Mouse (Mus musculus) cerebellum, adult 9-11 months (tissue): ENCODE measurements around the gene Ccdc43.
"Not testable (repeated sequence)": the region's sequence is repeated elsewhere in the genome, so short reads cannot be mapped to it uniquely, and the experiment has no call there.

Source experiments
- DNase-seq: peaks from one replicate; pipeline ENCODE4 v3.0.0; 2022

The Ccdc43 gene

DNA sequence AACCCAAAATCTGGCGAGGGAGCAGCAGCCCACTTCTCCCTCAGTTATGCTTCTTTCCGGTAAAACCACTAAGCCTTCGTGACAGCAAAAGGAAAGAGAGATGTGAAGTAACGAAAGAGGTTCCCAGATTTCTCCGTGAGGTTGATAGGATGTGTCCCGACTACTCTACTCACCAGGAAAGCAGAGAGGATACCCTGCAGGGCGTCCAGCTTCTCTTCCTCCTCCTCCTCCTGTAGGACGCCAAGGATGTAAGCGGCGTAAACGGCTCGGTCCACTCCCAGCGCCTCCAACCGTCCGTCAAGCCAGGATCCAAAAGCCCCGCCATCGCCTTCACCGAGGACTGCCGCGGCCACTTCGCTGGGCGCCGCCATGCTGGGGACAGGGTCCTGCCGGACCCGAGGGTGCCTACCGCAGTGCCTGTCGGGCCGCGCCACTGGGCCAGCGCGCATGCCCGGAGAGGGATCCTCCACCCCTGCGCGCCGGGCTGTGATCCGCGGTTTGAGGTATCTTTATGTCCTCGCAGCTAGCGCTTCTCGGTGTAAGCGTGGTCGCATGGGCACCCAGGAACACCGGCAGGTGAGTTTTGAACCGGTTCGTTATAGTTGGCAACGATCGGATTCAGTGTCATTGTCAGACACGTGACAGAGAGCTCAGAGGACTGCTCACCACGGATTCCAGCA lies at the start of gene Ccdc43:
TSS of gene Ccdc43 (minus strand) at position 445 of the 680 bp plus-strand sequence.
- DNase-seq: peak; percentile 86

DNA sequence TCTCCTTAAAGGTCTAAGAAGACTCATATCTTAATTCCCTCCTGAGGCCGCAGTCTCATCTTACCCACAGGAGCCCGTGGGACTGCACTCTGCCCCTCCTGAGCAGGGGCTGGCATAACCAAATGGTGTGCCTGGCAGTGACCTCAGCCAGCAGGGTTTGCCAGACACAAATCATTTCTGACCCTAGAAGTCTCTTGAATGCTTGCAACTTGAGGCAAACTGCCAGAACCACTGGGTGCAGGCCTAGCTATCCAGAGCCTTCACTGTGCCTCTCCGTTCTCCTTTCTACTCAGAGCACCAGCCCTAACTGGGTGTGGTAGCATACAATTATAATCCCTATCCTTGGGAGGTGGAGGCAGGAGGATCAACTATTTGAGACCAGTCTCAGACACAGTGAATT lies 47.2 kb upstream of the Ccdc43 start:
- DNase-seq: peak; percentile 61

DNA sequence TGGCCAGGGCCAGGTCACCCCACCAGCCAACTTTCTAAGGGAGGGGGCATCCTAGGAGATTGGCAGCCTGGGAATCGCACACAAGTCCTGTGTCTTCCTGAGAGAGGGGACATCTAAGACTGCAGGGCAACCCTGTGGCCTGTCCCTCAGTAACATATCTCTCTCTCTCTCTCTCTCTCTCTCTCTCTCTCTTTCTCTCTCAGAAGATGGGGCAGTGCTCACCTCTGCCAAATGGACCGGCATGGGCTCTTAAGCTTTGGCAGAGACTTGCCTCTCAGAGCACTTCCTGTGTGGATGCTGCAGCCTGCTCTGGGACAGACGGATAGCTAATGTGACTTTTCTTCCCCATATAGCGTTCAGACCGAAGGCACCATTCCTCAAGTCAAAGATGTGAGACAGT lies 45.3 kb upstream of the Ccdc43 start:
- peak; percentile 59 for DNase-seq

DNA sequence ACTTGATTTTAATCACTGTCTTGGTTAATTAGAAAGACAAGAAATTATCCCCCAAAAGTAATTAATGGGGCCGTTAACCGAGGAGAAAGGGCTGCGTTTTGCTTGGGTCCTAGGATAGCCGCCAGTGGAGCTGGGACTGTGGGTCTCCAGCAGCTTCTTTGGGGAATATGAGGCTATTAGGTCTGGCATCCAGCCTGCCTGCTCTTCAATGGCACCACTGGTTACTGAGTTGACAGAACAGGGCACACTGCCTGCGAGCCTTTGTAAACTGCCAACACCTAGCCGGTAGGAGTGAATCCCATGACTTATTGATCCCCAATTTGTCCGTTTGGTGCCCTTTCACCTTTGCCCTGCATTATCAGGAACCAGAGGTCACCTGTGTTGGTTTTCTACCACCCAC lies 44.5 kb upstream of the Ccdc43 start:
- peak; percentile 72 for DNase-seq

DNA sequence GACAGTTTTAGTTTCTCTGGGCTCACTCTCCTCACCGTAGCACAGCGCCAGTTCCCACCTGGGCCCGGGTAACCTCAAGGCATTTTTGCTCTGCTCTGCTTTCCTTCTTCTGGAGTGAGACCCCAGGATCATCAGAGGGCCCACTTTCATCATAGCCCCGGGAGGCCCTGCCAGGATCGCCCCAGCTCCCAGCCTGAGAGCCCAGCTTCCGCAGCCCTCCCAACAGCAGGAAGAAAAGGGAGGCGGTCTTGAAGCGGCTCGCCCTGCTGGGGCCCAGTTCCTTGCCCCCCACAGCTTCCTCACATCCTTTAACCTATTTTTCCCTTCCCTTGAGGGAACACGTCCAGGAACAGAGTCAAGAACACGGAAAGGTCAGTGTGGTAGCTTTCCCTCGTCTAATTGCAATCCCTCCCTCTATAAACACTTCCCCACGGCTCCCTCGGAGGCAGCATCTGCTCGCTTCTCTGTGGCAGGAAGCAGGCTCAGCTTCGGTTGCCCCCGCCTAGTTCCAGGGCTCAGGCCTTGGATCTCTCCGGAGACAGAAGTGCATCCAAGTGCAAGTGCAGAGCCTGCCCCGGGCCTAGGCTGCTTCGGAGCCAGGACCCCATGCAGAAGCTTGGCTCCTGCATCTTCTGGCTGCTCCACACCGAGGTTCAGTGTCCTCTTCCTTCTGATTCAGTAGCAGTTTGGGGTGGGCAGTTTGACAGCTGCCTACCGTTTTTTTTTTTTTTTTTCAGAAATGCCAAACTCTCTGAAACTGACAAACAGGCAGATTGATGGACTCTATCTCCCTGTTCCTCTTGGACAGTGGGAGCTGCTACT lies 43.8 kb upstream of the Ccdc43 start:
- peak; percentile 95 for DNase-seq

DNA sequence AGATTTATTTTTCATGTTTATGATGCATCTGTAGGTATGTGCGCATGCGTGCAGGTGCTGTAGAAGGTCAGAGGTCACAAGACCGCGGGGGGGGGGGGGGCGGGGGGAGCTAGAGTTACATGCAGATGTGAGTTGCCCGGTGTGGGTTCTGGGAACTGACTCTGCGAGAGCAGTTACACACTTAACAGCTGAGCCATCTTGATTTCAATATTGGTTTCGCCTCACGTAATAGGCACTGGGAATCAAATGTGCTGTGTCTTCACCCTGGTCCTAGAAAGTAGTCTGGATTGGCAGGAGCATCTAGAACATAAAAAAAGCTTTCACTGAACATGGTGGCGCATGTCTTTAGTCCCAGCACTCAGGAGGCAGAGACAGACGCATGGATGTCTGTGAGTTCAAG lies 43.1 kb upstream of the Ccdc43 start:
- DNase-seq: peak; percentile 38

DNA sequence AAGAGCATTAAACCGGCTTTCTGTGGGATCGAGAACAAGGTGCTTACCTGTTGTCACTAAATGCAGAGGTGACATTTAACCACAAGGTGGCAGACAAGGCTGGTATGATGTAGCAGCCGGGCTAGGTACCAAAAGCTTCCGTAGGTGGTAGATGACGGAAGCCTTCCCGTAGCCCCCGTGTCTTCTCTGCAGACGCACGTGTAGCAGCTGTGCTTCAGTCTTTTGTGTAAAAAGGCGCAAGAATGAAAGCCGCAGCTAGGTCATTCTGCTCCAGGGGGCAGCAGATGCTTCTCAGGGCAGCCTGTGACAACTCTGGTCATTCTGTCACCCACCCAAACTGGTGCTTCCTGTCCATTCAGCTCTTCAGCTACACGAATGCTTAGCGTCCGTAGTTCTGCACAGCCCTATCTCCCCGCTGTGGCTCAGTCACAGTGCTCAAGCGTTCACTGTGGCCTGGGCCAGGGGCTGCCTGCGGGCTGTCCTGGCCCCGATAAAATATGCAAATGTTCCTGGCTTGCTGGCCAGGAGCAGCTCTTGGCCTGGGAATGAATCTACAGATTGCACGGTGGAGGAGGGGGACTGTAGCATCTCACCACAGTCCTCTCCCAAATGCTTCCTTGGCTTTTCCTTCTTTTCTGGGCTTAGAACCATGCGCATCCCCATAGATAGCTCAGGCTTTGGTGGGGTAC lies 41.8 kb upstream of the Ccdc43 start:
- peak; percentile 90 for DNase-seq

DNA sequence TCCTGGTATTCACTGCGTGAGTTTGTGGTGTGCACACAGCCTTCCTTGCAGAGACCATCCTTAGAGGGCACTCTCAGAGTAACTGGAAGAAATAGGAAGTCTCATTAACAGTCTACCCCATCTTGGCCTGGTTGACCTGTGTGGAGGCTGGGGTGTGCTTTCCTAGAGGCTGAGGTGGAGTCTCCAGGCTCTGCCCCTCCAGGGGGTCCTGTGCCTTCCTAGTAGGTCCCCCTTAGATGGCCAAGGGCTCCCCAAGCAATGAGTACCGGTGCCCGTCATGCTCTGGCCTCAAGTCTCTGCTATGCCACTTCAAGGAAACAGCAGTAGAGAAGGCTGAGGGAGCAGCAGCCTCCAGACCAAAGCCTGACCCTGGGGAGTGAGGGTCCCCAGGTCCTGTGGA lies 40.5 kb upstream of the Ccdc43 start:
- DNase-seq: peak; percentile 59

DNA sequence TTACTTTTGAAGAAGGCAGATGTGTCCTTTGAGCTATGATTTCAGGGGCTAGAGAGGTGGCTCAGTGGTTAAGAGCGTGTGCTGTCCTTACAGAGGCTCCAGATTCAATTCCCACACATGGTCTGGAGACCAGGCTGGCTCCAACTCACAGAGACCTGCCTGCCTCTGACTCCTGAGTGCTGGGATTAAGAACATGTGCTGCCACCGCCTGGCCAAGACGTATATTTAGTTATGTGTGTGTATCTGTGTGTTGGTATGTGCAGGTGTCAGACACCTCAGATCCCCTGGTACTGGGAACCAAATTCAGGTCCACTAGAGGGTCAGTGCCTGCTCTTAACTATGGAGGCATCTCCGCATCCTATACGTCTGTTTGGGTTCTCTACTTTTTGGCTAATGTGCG lies 37.4 kb upstream of the Ccdc43 start:
- no peak for DNase-seq

DNA sequence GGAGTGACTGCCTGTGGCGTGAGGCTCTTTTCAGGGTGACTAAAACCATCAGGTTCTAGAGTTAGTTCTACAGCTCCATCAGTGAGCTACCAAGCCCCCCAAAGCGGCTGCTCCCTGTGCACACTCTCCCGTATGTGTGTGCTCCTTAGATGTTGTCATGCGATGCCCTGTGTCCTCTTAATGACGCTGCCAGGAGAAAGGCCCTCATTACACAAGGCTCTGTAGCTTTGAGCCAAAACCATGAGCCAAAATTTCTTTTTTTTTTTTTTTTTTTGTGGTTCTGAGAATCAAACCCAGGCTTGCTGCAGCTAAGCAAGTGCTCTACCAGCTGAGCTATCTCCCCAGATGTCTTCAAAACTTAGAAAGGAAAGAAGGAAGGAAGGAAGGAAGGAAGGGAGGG lies 35.6 kb upstream of the Ccdc43 start:
- DNase-seq: no peak

DNA sequence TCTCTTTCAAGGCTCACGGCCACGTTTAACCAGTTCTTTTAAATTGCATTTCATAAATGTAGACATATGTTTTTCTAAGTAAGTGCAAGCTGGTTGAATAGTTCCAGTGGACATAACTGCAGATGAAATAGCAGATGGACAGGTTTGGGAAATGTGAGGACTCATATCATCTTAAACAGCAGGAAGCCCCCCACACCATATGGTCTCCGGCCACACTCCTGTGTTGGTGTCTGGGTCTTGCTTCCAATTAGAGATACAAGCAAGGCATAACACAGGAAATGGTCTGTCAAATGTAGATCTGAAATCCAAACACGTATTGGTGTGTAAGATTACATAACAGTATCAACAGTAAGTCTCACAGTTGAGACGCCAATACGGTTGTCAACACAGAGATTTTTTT lies 33.8 kb upstream of the Ccdc43 start:
- DNase-seq: no peak

DNA sequence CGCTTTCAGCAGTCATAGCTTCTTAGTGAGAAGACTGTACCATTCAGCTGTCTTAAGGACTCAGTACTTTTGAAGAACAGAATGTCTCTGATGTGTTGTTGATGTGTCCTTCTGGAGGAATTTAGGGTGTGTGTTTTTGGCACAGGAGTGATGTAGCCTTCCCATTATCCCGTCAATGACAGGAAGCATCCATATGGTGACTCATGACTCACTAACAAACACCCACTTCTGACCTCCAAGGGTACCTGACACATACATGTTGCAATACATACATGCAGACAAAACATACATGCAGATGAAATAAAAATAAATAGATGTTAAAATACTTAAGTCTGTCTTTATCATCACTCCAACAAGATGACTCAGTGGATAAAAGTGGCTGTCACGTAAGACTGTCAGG lies 32.3 kb upstream of the Ccdc43 start:
- DNase-seq: no peak

DNA sequence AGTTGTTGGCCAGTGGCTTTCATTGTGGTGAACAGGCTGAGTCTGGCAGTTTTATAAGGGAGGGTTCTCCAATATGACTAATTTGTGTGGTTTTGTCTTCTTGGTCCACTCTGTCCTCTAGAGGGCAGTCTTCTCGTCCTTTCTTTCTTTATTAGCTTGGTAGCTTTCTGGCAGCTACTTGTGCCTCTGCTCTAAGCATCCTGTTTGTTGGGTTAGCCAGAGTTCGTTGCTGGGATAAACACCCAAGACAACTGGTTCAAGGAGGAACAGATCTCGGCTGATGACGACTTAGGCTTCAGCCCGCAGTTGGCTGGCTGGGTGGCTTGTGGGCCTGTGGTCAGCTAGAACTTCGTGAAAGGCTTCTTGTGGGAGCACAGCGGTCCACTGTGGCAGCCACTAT lies 31.0 kb upstream of the Ccdc43 start:
- peak; percentile 65 for DNase-seq

DNA sequence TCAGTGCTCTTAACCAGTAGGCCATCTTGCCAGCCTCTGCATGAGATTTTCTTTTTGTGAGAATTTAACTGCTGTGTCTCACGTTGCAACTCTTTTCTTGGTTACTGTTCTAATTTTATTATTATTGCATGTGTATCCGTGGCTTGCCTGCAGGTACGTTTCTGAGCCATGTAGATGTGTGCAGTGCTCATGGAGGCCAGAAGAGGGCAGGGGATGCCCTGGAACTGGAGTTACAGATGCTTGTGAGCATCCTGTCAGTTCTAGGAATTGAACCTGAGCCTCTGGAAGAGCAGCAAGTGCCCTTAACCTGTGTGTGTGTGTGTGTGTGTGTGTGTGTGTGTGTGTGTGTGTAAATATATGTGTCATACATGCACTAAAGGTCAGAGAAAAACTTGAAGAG lies 28.0 kb upstream of the Ccdc43 start:
- DNase-seq: peak; percentile 21

DNA sequence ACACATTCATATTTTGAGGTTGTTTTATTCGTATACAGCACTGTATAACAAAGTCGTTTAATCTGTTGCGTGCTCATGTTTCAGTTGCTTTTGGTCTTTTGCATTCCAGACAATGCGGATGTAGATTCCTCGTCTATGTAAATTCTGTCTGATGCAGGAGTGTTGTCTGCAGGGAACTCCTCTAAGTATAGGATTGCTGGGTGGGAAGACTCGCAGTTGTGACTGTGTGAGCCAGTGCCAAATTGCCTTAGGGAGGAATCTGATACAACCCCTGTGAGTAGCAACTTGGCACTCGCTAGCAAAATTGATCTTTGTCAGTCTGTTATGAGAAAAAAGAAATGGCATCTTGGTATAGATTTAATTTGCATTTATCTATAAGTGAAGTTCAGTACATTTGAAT lies 18.6 kb upstream of the Ccdc43 start:
- DNase-seq: no peak

DNA sequence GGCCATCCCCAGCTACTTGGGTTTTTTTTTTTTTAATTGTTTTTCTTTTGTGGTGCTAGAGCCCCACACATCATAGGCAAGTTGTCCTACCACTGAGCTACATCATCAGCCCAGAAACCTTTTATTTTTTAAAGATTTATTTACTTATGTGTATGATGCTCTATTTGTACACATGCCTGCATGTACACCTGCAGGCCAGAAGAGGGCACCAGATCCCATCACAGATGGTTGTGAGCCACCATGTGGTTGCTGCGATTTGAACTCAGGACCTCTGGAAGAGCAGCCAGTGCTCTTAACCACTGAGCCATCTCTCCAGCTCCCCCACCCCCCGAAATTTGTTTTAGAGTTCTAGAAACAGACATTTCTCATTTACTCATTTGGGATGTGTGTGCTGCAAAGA lies 17.0 kb upstream of the Ccdc43 start:
- DNase-seq: not testable (repeated sequence)

DNA sequence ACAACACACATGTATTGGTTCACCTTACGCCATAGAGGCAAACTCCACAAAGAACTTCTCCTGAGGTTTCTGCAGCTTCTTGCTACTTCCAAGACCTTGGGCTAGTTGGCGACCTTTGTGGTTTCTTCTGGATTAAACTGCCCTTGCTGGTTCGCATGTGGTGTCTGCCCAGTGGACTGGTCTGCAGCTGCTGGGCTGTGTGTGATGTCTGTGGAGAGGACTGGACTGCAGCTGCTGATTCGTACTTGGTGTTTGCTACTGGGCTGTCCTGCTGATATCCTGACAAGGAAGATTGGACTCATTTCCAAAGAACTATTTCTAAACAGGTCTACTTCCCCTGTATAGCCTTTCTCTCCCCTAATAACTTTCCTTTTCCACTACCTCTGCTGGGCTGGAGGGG lies 14.8 kb upstream of the Ccdc43 start:
- no peak for DNase-seq

DNA sequence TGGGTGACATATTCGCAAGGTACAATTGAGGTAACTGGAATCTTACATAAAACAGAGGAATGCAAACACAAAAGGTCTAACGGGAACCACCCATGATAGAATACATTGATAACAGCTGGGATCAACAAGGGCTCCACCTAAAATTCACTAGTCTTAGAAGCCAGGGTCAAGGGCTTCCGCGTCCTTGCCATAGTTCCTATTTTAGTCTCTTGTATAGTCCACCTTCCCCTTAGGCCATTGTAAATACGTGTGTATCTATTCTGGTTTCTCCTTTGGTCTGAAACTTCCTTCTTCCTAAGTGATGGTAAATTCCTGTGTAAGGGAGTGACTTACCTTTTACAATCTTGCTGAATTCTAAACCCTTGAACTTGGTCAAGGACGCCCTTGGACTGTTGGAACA lies 4.6 kb upstream of the Ccdc43 start:
- not testable (repeated sequence) for DNase-seq

DNA sequence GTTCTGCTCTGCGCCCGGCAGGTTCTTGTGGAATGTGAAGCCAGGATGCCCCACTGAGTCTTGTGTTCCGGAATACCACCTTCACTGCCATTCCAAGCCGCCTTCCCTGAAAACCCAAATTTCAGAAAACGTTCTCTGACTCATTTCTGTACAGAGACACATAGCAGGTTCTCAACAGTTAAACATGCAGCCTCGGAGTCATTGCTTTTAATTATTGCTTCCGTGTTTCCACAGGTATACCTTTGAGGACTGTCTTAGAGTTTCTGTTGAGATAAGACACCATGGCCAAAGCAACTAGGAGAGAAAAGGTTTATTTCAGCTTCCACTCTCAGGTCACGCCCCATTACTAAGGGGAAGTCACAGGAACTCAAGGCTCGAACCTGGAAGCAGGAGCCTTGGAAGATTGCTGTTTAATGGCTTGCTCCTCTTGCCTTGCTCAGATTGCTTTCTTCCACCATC lies 465 bp upstream of the Ccdc43 start:
- DNase-seq: no peak

DNA sequence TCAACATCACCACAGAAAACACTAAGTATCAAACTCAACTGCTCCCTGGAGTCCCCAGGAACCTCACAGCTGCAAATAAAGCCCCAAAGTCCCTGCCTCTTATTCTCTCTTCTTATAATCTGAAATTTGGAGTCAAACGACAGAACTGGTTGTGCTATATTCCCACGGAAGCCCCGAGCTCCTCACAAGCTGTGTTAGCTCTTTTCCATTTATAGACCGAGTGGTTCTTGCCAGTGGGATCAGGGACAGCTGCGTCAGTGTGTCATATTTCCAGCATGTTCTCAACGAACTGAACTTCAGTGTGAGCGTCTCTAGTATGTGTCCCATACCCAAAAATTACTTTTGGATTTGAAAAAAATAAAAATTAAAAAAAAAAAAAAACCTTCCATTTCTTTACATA lies 2.3 kb downstream of the Ccdc43 start:
- DNase-seq: no peak

DNA sequence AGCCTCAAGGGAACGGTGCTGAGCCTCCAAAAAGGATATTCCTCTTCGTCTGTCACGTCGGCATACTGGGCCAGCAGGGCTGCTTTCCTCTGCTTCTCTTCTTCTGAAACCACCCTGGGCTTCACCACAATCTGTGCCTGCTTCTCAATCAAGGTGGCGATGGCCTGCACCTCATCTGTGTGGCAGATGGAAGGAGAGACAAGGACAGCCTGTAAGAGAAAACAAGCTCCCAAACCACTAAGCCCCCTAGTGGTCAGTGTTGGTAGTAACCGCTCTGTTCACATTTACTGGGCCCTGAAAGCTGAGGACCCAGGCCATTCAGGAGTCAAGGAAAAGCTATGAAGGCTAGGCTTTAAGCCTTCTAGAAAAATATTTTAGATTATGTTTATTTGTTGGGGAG lies 7.4 kb downstream of the Ccdc43 start:
- peak; percentile 67 for DNase-seq

DNA sequence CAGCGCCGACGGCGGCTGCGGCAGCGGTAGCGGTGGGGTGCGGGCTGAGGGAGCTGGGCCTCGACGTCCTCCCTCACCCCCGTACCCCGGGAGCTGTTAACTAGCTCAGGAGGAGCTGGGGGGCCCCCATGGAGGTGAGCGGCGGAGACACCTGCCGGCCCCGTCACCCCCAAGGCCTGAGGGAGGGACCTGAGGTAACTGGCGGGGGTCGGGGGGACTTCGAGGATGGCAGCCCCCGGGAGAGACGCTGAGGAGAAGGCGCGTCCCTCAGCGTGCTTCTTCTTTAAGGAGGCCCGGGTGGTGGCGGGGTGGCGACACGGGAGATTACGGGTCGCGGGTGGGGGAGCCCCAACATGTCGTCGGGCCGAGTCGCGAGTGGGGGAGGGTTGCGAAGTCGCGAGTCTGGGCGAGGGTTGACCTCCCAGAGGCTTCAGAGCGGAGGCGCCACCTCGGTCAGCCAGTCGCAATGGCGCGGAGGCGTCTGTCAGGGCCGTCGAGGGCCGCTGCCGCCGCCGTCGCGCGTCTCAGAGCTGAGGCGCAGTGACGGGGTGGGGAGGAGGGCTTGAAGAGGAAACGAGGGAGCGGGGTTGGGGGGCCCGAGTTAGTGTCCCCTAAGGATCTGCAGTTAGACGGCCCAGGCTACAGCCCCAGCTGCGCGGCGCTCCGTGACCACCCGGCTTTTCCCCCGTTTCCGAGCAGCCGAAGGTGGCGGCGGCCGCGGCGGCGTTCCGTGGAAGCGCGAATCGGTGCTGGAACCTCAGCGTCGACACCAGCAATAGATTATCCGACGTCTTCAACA lies 31.7 kb downstream of the Ccdc43 start:
- DNase-seq: no peak

DNA sequence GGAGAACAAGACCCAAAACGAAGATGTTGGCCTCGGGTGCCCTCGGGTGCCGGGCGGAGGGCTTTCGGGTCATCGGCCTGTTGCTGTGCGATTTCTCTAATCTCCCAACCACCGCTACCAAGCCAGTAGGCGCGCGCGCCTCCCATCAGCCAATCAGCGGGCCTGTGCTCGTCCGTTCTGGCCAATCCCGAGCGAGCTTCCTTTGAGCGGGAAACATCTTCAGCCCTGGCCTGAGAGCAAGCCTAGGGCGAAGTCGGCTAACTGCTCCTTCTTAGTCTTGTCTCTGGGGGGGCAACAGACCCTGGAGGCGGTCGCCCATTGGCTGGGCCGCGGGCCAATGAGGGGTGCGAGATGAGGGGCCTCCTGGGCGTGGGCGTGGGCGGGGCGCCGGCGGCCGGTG lies 32.4 kb downstream of the Ccdc43 start:
- no peak for DNase-seq
